In genomic region chr5:122311692-122312091, GRCm38 (mm10) we compare ENCODE assay signal across 15 mouse cellular contexts. TPM values are rescaled to one million over a fixed set of nuclear protein-coding genes. Genes with fewer than 3 reads are reported as not detected.
A peak's percentile ranks its signal among the peaks of the same experiment; 100 is the strongest.
DNase-seq lines count a peak whose midpoint lies in the region; ATAC-seq and TF ChIP-seq lines count a peak whose summit lies in the region.
"Had no signal": no experiment of that assay in that cellular context is flagged by ENCODE, and none has a peak within 500 bp of the region (broad histone marks: within the 10 kb centered on the region; RNA-seq: fewer than 3 reads in every experiment).

No protein-coding gene starts in this region.

- DNase-seq in CH12.LX (ENCODE audit: extremely low read depth), result peak; percentile 77
- peak; percentile 77 for DNase-seq in thymus, postnatal 25 days
- no peak for DNase-seq in cerebellum, adult 11-12 months
- DNase-seq: adrenal gland, postnatal 10 days; cerebellum, adult 9-11 months had no signal

- no peaks in the 10 kb centered on the region for H3K27me3 ChIP-seq in forebrain, embryonic 12.5 days
- no peaks in the 10 kb centered on the region for H3K27me3 ChIP-seq in forebrain, embryonic 15.5 days
- H3K27me3 ChIP-seq in midbrain, embryonic 12.5 days, result no peaks in the 10 kb centered on the region
- H3K27me3 ChIP-seq in midbrain, embryonic 15.5 days (replicated peaks), result no peaks in the 10 kb centered on the region
- no peaks in the 10 kb centered on the region for H3K27me3 ChIP-seq in CH12.LX (replicated peaks)
- H3K27me3 ChIP-seq: hindbrain, embryonic 15.5 days; lung, embryonic 15.5 days; neural tube, embryonic 15.5 days had no signal

- peaks cover 1% of the 10 kb centered on the region; the same call in 1 of the 2 replicates for H3K79me2 ChIP-seq in CH12.LX (replicated peaks; ENCODE audit: control insufficient read depth, extremely low read depth, insufficient read depth, poor library complexity, severe bottlenecking)

- TF ChIP-seq RAD21 in CH12.LX (IDR thresholded peaks at IDR 0.05; ENCODE audit: low read depth, low read length), result peak; percentile 0; the same call in 1 of the 2 replicates

- peaks cover 48% of the 10 kb centered on the region for H3K36me3 ChIP-seq in forebrain, embryonic 12.5 days (replicated peaks)
- H3K36me3 ChIP-seq in forebrain, embryonic 15.5 days, result peaks cover 11% of the 10 kb centered on the region
- H3K36me3 ChIP-seq in midbrain, embryonic 12.5 days, result peaks cover 44% of the 10 kb centered on the region
- 0 out of 2 replicates have a peak, but pooled peaks cover 7% of the 10 kb centered on the region for H3K36me3 ChIP-seq in midbrain, embryonic 15.5 days (replicated peaks)
- peaks cover 27 to 82% of the 10 kb centered on the region in 2 experiments for H3K36me3 ChIP-seq in CH12.LX (replicated peaks in 1 of 2; ENCODE audit: control insufficient read depth in 1 of 2, insufficient read depth in 1 of 2, low read length in 1 of 2)

- H3K4me1 ChIP-seq in forebrain, embryonic 12.5 days, result no peaks in the 10 kb centered on the region
- H3K4me1 ChIP-seq in forebrain, embryonic 15.5 days, result 0 out of 2 replicates have a peak, but pooled peaks cover 4% of the 10 kb centered on the region
- no peaks in the 10 kb centered on the region for H3K4me1 ChIP-seq in midbrain, embryonic 12.5 days
- no peaks in the 10 kb centered on the region for H3K4me1 ChIP-seq in midbrain, embryonic 15.5 days
- peaks cover 16 to 73% of the 10 kb centered on the region in 2 experiments for H3K4me1 ChIP-seq in CH12.LX (ENCODE audit: control insufficient read depth in 1 of 2, insufficient read depth in 2 of 2)

- no peak overlapping the region for H3K4me3 ChIP-seq in forebrain, embryonic 12.5 days (replicated peaks)
- no peak overlapping the region for H3K4me3 ChIP-seq in forebrain, embryonic 15.5 days
- no peak overlapping the region for H3K4me3 ChIP-seq in midbrain, embryonic 12.5 days
- no peak overlapping the region for H3K4me3 ChIP-seq in midbrain, embryonic 15.5 days
- no peak overlapping the region for H3K4me3 ChIP-seq in CH12.LX (replicated peaks in 1 of 3; ENCODE audit: low read depth in 2 of 3, low read length in 2 of 3, poor library complexity in 1 of 3)
- H3K4me3 ChIP-seq: erythroblast, embryonic 14.5 days; hindbrain, embryonic 15.5 days; lung, embryonic 15.5 days; neural tube, embryonic 15.5 days had no signal

- in situ Hi-C loops in CH12.LX (cut with MboI; ENCODE audit: low pct_ligation_motif_present, low pct_unique_long_range_greater_than_20kb, low sequenced_read_pairs), result no loop called here

- dilution Hi-C loops in CH12.LX (cut with MboI; ENCODE audit: extremely low pct_ligation_motif_present, extremely low pct_unique_long_range_greater_than_20kb, low sequenced_read_pairs), result no loop called here

- TF ChIP-seq EP300 in CH12.LX (IDR thresholded peaks at IDR 0.05; ENCODE audit: low read length), result peak; percentile 53; the same call in 1 of the 2 replicates

- no peak for ATAC-seq in forebrain, embryonic 12.5 days (ENCODE audit: low FRiP score)
- ATAC-seq in forebrain, embryonic 15.5 days (replicated peaks), result no peak
- ATAC-seq in midbrain, embryonic 12.5 days (ENCODE audit: low FRiP score, low read depth), result no peak
- ATAC-seq in midbrain, embryonic 15.5 days (replicated peaks), result no peak
- ATAC-seq: intestine, postnatal 0 days had no signal

- 0 out of 2 replicates have a peak overlapping the region, but pooled peaks have one; percentile 5 for H3K27ac ChIP-seq in forebrain, embryonic 12.5 days
- no peak overlapping the region for H3K27ac ChIP-seq in forebrain, embryonic 15.5 days (replicated peaks)
- H3K27ac ChIP-seq in midbrain, embryonic 12.5 days (replicated peaks), result peak overlapping the region; percentile 39; the same call in 1 of the 2 replicates
- no peak overlapping the region for H3K27ac ChIP-seq in midbrain, embryonic 15.5 days
- H3K27ac ChIP-seq in CH12.LX (ENCODE audit: insufficient read depth, low read depth), result no peak overlapping the region
- H3K27ac ChIP-seq: hindbrain, embryonic 15.5 days; lung, embryonic 15.5 days; neural tube, embryonic 15.5 days; stomach, postnatal 0 days had no signal

- TF ChIP-seq CTCF in CH12.LX (conservative IDR thresholded peaks at IDR 0.05 in 1 of 2, IDR thresholded peaks at IDR 0.05 in 1 of 2; ENCODE audit: low read depth in 2 of 2, low read length in 2 of 2), result peak in 1 of 2 experiments; percentile 1; a peak in 1 of 4 replicates

- no peak overlapping the region for H3K9ac ChIP-seq in forebrain, embryonic 12.5 days
- no peak overlapping the region for H3K9ac ChIP-seq in forebrain, embryonic 15.5 days (replicated peaks)
- no peak overlapping the region; the same call in 1 of the 2 replicates for H3K9ac ChIP-seq in midbrain, embryonic 12.5 days (replicated peaks)
- H3K9ac ChIP-seq in midbrain, embryonic 15.5 days, result no peak overlapping the region
- H3K9ac ChIP-seq in CH12.LX (ENCODE audit: insufficient read depth, low read depth), result no peak overlapping the region
- H3K9ac ChIP-seq: hindbrain, embryonic 15.5 days; lung, embryonic 15.5 days; neural tube, embryonic 15.5 days had no signal

- no peak for TF ChIP-seq POLR2A in CH12.LX (IDR thresholded peaks at IDR 0.05; ENCODE audit: low read depth, low read length)

- H3K4me2 ChIP-seq in forebrain, embryonic 12.5 days, result no peak overlapping the region
- no peak overlapping the region for H3K4me2 ChIP-seq in forebrain, embryonic 15.5 days (replicated peaks)
- H3K4me2 ChIP-seq in midbrain, embryonic 12.5 days (replicated peaks), result no peak overlapping the region
- no peak overlapping the region for H3K4me2 ChIP-seq in midbrain, embryonic 15.5 days
- no peak overlapping the region for H3K4me2 ChIP-seq in CH12.LX (ENCODE audit: insufficient read depth, low read depth, poor library complexity, severe bottlenecking)
- H3K4me2 ChIP-seq: hindbrain, embryonic 15.5 days; lung, embryonic 15.5 days; neural tube, embryonic 15.5 days had no signal

- no peaks in the 10 kb centered on the region for H3K9me3 ChIP-seq in forebrain, embryonic 12.5 days
- H3K9me3 ChIP-seq in forebrain, embryonic 15.5 days, result no peaks in the 10 kb centered on the region
- H3K9me3 ChIP-seq in midbrain, embryonic 12.5 days, result no peaks in the 10 kb centered on the region
- no peaks in the 10 kb centered on the region for H3K9me3 ChIP-seq in midbrain, embryonic 15.5 days
- H3K9me3 ChIP-seq in CH12.LX (replicated peaks; ENCODE audit: low read length), result no peaks in the 10 kb centered on the region
- H3K9me3 ChIP-seq: hindbrain, embryonic 15.5 days; lung, embryonic 15.5 days; neural tube, embryonic 15.5 days had no signal

- 66% methylated on average over 7 of the region's 7 CpGs for WGBS in forebrain, embryonic 12.5 days
- WGBS in forebrain, embryonic 15.5 days, result 69% methylated on average over 7 of the region's 7 CpGs
- 52% methylated on average over 7 of the region's 7 CpGs for WGBS in midbrain, embryonic 12.5 days
- 42% methylated on average over 7 of the region's 7 CpGs for WGBS in midbrain, embryonic 15.5 days

RNA-seq across cellular contexts. Expression of gene Pptc7, which starts 27.5 kb away (rescaled TPM):
- polyA plus RNA-seq in forebrain, embryonic 12.5 days (2016; fragmentation: Nextera tagmentation; extraction: Ambion mirVana), result 9.6 and 10.7 TPM in 2 replicates
- polyA plus RNA-seq in forebrain, embryonic 15.5 days (2015; fragmentation: Nextera tagmentation; extraction: Ambion mirVana), result 8.2 and 8.3 TPM in 2 replicates
- polyA plus RNA-seq in midbrain, embryonic 12.5 days (2016; fragmentation: Nextera tagmentation; extraction: Ambion mirVana), result 9.9 and 11.9 TPM in 2 replicates
- polyA plus RNA-seq in midbrain, embryonic 15.5 days (2015; fragmentation: Nextera tagmentation; extraction: Ambion mirVana), result 7.6 and 8.4 TPM in 2 replicates
- total RNA-seq in CH12.LX (2012; rRNA removed) (17.1 and 19.9 TPM in 2 replicates), CH12.LX (2014; rRNA removed) (25.6 and 25.9 TPM in 2 replicates)
- polyA plus RNA-seq in CH12.LX (2012; ENCODE audit: insufficient read length, low read depth), result 22.2 and 23.6 TPM in 2 replicates

RNA-seq across cellular contexts. Expression of gene Rad9b, which starts 42.3 kb away (rescaled TPM):
- 12.7 and 15.8 TPM in 2 replicates for polyA plus RNA-seq in forebrain, embryonic 12.5 days (2016; fragmentation: Nextera tagmentation; extraction: Ambion mirVana)
- polyA plus RNA-seq in forebrain, embryonic 15.5 days (2015; fragmentation: Nextera tagmentation; extraction: Ambion mirVana), result 17.6 and 17.8 TPM in 2 replicates
- polyA plus RNA-seq in midbrain, embryonic 12.5 days (2016; fragmentation: Nextera tagmentation; extraction: Ambion mirVana), result 15.7 and 16.6 TPM in 2 replicates
- polyA plus RNA-seq in midbrain, embryonic 15.5 days (2015; fragmentation: Nextera tagmentation; extraction: Ambion mirVana), result 27.0 and 28.3 TPM in 2 replicates
- 6.5 and 9.0 TPM in 2 replicates for total RNA-seq in CH12.LX (2012; rRNA removed)
- 10.3 and 11.3 TPM in 2 replicates for total RNA-seq in CH12.LX (2014; rRNA removed)
- polyA plus RNA-seq in CH12.LX (2012; ENCODE audit: insufficient read length, low read depth), result 10.4 TPM in 2 replicates
- polyA plus RNA-seq: erythroblast, embryonic 14.5 days had no signal

RNA-seq across cellular contexts. Expression of gene Vps29, which starts 42.5 kb away (rescaled TPM):
- polyA plus RNA-seq in forebrain, embryonic 12.5 days (2016; fragmentation: Nextera tagmentation; extraction: Ambion mirVana), result 174 and 186 TPM in 2 replicates
- 252 and 266 TPM in 2 replicates for polyA plus RNA-seq in forebrain, embryonic 15.5 days (2015; fragmentation: Nextera tagmentation; extraction: Ambion mirVana)
- polyA plus RNA-seq in midbrain, embryonic 12.5 days (2016; fragmentation: Nextera tagmentation; extraction: Ambion mirVana), result 208 TPM in 2 replicates
- polyA plus RNA-seq in midbrain, embryonic 15.5 days (2015; fragmentation: Nextera tagmentation; extraction: Ambion mirVana), result 268 and 286 TPM in 2 replicates
- total RNA-seq in CH12.LX (2012; rRNA removed), result 82.2 and 94.9 TPM in 2 replicates
- 145 and 153 TPM in 2 replicates for total RNA-seq in CH12.LX (2014; rRNA removed)
- 94.4 and 95.0 TPM in 2 replicates for polyA plus RNA-seq in CH12.LX (2012; ENCODE audit: insufficient read length, low read depth)

RNA-seq across cellular contexts. Expression of gene Tctn1, which starts 47.4 kb away (rescaled TPM):
- 4.4 and 5.5 TPM in 2 replicates for polyA plus RNA-seq in forebrain, embryonic 12.5 days (2016; fragmentation: Nextera tagmentation; extraction: Ambion mirVana)
- 4.2 and 4.5 TPM in 2 replicates for polyA plus RNA-seq in forebrain, embryonic 15.5 days (2015; fragmentation: Nextera tagmentation; extraction: Ambion mirVana)
- 7.2 and 8.1 TPM in 2 replicates for polyA plus RNA-seq in midbrain, embryonic 12.5 days (2016; fragmentation: Nextera tagmentation; extraction: Ambion mirVana)
- 6.1 TPM in 2 replicates for polyA plus RNA-seq in midbrain, embryonic 15.5 days (2015; fragmentation: Nextera tagmentation; extraction: Ambion mirVana)
- total RNA-seq in CH12.LX (2012; rRNA removed) (7.6 and 8.8 TPM in 2 replicates), CH12.LX (2014; rRNA removed) (2.6 and 2.9 TPM in 2 replicates)
- polyA plus RNA-seq in CH12.LX (2012; ENCODE audit: insufficient read length, low read depth), result 3.7 and 4.4 TPM in 2 replicates

RNA-seq across cellular contexts. Expression of gene Gpn3, which starts 60.0 kb away (rescaled TPM):
- polyA plus RNA-seq in forebrain, embryonic 12.5 days (2016; fragmentation: Nextera tagmentation; extraction: Ambion mirVana), result 60.5 and 62.6 TPM in 2 replicates
- polyA plus RNA-seq in forebrain, embryonic 15.5 days (2015; fragmentation: Nextera tagmentation; extraction: Ambion mirVana), result 47.7 and 52.4 TPM in 2 replicates
- polyA plus RNA-seq in midbrain, embryonic 12.5 days (2016; fragmentation: Nextera tagmentation; extraction: Ambion mirVana), result 56.5 and 58.2 TPM in 2 replicates
- 42.9 and 47.7 TPM in 2 replicates for polyA plus RNA-seq in midbrain, embryonic 15.5 days (2015; fragmentation: Nextera tagmentation; extraction: Ambion mirVana)
- 61.4 and 66.8 TPM in 2 replicates for total RNA-seq in CH12.LX (2012; rRNA removed)
- total RNA-seq in CH12.LX (2014; rRNA removed), result 96.1 and 97.1 TPM in 2 replicates
- 65.9 and 74.6 TPM in 2 replicates for polyA plus RNA-seq in CH12.LX (2012; ENCODE audit: insufficient read length, low read depth)

Comparison
In these comparisons a context has a peak if more than half of its experiments do, and no peak if none do; other contexts are left out.
1. H3K27ac ChIP-seq: peak in forebrain, embryonic 12.5 days (single experiment) and midbrain, embryonic 12.5 days (single experiment); none in forebrain, embryonic 15.5 days (single experiment), midbrain, embryonic 15.5 days (single experiment) and CH12.LX (single experiment).